Mouse (Mus musculus) adrenal gland, adult 2 months (tissue): ENCODE data around the gene Kansl1l. TPM values are rescaled to one million over a fixed set of nuclear protein-coding genes. Genes with fewer than 3 reads are reported as not detected.

ENCODE experiments used
- DNase-seq: peaks from one replicate; pipeline ENCODE4 v3.0.0; 2021
- long read RNA-seq: library from polyadenylated mRNA; stranded (forward); transcript quantifications from one replicate; pipeline ENCODE4 v2.0.0, GENCODE M21; 2021
- polyA plus RNA-seq: library from polyadenylated mRNA; depleted of rRNA; stranded (reverse); fragments of >200 nt; gene quantifications from 2 replicates; pipeline ENCODE4 v1.2.3, GENCODE M21; 2012; rRNA removed
- total RNA-seq, 2 experiments: library from RNA; stranded (reverse); gene quantifications; 2 replicates each; pipeline ENCODE4 v1.2.3; 2021

The Kansl1l gene
- total RNA-seq: 10 to 100 TPM; 18.2 to 21.1 TPM
- 1.1 TPM in 2 replicates for polyA plus RNA-seq
- long read RNA-seq, full-length matches to known transcripts: 1 of 6 reads
- long read RNA-seq, partial matches to known transcripts: 3 of 6 reads
- long read RNA-seq, other reads (novel, unspliced or antisense): 2 of 6 reads

- DNase-seq: peak; percentile 97
Observed at GRCm38 (mm10) chr1:66817453-66817839, at the start of gene Kansl1l. TSS of gene Kansl1l (minus strand) at chr1:66817562.

- DNase-seq: no peak
Observed at GRCm38 (mm10) chr1:66865633-66866032, 48.3 kb upstream of the Kansl1l start.

DNA sequence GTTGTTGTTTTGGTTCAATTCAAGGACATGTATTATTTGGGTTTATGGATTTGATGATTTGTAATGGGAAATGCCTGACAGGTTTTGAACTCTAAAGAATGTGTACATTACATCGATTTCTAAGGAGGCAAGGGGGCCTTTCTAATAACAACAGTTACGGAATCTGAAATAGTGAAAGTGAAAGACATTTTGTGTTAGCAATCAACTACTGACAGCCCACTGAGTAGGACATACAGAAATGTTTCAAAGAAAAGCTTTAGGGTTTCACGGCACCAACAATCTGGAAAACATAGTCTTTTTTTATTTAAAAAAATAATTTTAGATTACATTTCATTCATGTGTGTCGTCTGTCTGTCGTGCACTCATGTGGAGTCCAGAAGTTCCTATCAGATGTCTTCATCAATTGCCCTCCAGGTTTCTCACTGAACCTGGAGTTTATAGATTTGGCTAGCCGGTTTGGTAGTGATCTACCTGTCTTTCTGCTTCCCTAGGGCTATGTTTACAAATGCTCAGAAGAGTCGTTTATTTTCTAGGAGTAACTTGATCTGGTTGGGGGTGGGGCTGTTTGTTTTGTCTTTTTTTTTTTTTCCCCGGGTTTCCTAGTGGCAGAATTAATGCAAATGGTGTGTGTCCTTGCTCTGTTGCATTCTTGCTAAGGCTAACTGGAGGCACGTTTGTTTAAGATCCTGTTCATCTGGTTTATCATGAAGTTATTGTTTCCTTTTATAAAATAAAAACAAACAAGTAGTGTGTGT is 46.6 kb upstream of the Kansl1l start:
- no peak for DNase-seq

DNA sequence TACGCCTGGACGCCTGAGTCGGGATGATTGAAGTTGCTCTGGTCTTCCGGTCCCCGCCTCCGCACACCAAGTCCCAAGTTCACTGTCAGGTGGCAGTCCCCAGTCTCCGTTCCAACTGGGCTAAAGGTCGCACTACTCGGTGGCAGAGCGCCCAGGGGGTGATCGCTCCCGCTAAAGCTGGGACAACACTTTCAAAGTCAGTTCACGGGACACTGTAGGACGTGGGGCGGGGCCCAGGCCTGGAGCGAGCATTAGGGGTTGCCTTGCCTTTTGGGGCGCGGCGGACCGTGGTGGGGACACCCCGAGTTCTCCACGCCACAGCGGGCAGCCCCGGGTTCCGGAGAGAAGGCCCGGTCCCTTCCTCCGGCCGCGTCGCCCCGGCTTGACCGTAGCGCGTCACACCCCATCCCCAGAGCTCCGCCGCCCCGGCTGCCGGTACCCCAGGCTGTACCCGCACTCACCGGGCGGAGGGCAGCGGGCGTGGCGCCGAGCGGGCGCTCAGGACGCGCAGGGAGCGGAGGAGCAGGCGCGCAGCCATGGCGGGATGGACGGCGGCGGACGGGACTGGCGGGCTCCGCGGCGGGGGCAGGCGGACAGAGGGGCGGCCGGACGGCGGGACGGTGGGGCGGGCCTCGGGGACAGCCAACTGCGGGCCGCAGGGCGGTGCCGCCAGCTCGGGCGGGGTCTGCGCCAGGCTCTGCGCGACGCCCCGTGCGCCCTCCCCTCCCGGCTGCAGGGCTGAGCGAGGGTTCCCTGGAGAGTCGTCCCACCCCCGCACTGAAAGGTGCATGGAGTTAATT is 45.5 kb upstream of the Kansl1l start, which contains the start of gene Acadl:
Acadl (minus strand) TSS at position 566 of the 800 bp plus-strand sequence.
- DNase-seq: peak; percentile 97

GRCm38 (mm10) chr1:66861764-66862672 is 44.7 kb upstream of the Kansl1l start:
- peak; percentile 54 for DNase-seq

GRCm38 (mm10) chr1:66847506-66847905 is 30.1 kb upstream of the Kansl1l start:
- no peak for DNase-seq

GRCm38 (mm10) chr1:66845690-66846318 is 28.4 kb upstream of the Kansl1l start:
- peak; percentile 44 for DNase-seq

- DNase-seq: no peak
Observed at GRCm38 (mm10) chr1:66841938-66842337, 24.6 kb upstream of the Kansl1l start.

DNA sequence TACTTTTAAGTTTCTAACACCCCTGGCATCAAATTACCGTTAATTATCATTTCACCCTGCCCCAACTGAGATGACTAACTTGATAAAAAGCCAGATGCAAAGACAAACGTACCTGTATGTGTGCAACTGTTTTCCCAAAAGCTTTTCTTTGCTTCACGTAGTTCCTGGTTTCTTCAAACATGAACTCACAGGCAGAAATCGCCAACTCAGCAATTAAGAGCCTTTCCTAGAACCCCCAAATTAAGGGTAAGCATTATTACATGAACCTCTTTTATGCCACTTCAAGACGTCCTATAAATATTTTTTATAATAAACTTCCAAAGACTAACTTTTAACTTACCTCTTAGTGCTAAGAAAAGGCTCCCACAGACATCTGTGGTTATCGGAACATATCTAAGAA is 24.1 kb upstream of the Kansl1l start:
- no peak for DNase-seq

- DNase-seq: no peak
Observed at GRCm38 (mm10) chr1:66839755-66840438, 22.5 kb upstream of the Kansl1l start.

DNA sequence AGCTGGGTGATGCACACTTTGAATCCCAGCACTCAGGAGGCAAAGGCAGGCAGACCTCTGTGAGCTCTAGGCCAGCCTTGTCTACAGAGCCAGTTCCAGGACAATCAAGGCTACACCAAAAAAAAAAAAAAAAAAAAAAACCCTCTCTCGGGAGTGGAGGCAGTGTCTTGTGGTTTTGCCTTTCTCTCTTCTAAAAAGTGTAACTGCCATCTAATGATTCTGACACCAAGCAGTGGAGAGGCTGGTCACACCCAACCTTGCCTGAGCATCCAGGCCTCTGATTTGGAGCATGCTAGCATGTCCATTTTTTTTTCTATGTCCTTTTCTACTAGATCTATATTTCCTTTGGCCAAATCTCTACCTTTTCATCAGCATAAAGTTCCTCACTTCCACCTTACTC is 21.8 kb upstream of the Kansl1l start:
- no peak for DNase-seq

GRCm38 (mm10) chr1:66838184-66839042 is 21.1 kb upstream of the Kansl1l start:
- DNase-seq: peak; percentile 74

- no peak for DNase-seq
Observed at GRCm38 (mm10) chr1:66837207-66837606, 19.8 kb upstream of the Kansl1l start.

GRCm38 (mm10) chr1:66832636-66833165 is 15.3 kb upstream of the Kansl1l start:
- DNase-seq: no peak

DNA sequence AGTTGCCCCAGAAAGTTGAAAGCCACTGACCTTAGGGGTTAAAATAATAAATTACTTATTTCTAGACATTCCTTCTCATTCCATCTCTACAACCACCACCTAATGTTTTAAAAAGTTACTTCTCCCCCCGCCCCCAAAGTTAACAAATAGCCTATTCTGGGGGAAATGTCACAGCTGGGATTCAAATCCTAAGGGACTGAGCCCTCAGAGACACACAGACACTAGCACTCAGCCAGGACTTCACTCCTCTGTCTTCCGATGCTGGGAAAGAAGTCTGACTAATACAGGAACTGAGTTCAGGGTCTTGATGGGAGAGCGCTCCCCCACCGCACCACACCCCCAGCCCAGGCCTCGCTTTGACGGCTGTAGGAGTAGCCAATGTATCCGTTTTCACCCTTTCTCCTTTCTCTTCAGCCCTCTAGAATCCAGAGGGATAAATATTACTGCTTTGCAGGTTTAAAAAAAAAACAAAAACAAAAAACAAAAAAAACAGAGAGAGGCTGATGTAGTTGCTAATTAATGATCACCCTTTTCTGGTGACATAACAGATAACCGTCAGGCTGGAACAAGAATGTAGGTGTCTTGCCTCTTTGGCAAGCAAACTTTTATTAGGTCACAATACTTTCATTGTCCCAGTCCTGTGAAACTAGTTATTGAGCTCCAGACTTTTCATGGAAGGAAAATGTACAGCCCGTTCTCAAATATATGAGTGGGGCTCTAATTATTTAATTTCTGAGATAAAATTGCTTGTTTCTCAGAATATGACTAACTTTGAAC is 14.7 kb upstream of the Kansl1l start:
- DNase-seq: no peak

DNA sequence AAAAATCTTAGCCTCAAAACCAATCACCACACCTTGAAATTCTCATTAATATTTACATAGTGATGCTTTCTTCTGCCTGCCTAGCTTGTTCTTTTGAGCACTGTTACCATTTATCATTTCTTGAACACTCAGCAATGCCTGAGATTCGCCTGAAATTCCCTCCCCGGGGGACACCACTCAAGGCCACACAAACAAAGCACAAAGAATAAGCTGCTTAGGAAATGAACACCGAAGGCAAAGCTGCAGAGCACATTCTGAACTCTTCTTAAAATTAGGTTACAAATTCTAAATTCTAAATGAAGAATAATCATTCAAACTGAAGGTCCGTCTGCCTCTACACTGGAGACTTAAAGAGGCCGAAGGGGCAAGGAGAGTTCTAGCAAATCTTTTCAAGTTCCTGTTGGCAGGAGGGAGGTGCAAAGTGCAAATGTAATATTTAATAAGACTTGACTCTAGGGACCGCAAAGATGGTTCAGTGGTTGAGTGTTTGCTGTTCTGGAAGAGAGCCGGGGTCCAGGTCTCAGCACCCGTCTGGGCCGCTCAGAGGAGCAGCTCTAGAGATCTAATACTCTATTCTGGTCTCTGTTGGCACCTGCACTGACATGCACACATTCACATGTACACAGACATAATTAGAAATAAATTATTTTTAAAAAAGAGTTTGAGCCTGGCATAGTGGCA is 12.2 kb upstream of the Kansl1l start:
- no peak for DNase-seq

- DNase-seq: no peak
Observed at GRCm38 (mm10) chr1:66821966-66822365, 4.6 kb upstream of the Kansl1l start.

DNA sequence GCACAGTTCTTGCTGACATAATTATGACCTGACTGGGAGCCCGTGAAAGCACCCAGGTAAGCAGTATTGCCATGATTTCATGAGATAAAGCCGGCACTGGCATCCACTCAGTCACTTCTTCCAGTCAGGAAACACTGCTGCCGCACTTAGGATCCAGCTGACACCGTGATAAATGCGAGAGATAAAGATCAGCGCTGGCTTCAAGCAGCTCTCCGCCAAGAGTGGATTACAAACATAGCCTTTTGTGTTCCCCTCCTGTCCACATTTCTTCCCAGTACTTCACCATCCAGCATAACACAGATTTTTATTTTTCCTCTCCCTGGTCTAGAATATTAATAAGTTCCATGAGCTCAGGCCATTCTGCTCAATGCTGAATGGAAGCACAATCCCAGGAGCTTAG is 2.9 kb upstream of the Kansl1l start:
- peak; percentile 52 for DNase-seq
